Mouse (Mus musculus) urinary bladder, postnatal 10 days (tissue): ENCODE measurements around the gene Olfr447.

Experiments
- DNase-seq: peaks from one replicate; pipeline ENCODE4 v3.0.0; 2022; ENCODE audit warnings: low spot score

Gene Olfr447

DNA sequence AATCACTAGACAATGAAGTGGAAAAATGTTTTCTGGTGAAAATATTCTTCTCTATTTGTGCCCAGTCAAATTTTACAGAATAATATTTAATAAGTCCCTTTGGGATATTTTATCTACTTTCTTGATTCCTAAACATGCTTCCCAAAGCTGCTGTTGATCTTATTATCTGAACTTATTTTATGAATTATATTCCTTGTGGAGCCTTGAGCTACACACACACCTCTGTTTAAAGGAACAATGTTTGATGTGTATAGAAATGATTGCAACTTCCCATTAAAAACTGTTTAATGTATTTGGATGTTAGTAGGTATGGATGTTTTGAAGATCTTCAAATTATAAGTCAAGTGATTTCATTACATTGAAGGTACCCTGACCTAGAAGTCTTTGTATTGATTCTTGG lies at the start of gene Olfr447:
Gene Olfr447 (plus strand): TSS at position 301 of the 400 bp plus-strand sequence.
- no peak for DNase-seq

DNA sequence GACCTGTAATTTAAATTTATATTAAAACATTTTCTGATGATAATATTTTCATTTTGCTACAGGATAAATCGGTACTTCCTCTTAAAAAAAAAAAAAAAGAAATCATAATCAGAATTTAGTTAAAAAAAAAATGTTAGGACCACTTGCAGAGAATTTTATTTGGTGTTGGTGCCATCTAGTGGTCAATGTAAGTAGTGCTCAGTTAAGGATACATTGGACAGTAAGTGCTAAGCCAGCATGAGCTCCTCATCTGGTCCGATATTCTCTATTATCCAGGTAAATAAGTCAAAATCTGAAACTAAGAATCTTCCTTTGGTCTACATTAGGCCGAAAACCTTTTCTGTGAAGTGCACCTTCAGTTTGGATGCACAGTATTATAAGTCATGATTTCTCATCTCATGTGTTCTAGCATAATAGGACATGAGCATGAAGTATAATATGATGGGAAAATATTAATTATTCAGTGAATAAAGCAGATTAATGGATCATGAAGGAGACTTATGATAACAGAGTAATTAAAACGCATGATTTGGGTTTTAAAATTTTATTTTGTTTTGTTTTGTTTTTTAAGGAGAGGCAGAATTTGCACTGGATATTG lies 48.4 kb upstream of the Olfr447 start:
- DNase-seq = no peak

DNA sequence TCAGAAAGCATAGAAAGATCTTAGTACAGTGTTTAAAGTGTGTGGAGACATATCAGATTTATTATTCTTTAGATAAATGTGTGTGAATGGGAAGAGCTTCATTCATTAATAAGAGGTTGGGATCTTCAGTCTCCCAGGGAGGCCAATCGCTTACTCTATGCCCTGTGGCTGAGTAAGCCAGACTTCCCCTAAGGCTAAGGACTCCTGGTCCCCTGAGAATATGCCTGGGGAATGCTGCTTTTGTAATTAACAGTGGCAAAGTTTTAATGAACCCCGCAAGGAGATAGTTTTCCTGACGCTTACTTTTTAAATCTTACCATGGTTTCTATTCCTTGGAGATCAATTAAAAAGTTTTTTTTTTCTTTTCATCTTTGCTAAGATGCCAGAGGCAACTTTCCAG lies 39.0 kb upstream of the Olfr447 start:
- no peak for DNase-seq

DNA sequence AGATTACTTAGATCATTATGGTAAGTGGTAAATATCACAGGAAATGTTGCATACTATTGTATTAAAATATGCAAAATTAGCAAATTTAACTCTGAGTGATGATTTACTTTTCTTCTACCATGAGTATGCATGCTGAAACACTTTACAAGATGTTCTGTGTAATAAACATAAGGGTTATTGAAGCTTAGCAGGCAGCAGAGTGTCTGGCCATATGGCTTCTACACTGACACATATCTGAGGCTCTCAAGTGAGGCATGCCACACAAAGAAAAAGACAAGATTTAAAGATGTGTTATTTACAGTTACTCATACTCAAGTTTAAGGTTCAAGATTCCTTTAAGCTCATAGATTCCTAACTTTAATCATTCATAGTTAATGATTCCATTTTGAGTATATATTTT lies 32.4 kb upstream of the Olfr447 start:
- no peak for DNase-seq

DNA sequence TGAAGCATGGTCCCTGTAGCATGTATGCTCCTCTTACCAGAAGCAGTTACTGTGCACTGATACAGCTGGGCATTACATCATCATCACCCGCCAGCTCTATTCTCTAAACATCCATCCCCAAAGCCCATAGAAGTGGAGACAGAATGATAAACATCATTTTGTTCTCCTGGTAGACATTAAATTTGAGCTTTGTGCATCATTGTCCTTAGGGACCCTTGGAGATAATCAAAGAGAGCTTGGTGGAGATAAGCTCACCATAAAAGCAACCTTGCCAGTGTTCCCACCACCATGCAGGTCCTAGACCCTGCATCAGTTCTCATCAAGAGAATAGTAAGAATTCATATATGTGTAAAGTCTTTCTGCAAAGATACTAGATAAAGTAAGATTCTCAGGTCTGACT lies 18.5 kb upstream of the Olfr447 start, which contains the start of gene Olfr448:
Gene Olfr448 (plus strand): TSS at position 301 of the 400 bp plus-strand sequence.
- no peak for DNase-seq

DNA sequence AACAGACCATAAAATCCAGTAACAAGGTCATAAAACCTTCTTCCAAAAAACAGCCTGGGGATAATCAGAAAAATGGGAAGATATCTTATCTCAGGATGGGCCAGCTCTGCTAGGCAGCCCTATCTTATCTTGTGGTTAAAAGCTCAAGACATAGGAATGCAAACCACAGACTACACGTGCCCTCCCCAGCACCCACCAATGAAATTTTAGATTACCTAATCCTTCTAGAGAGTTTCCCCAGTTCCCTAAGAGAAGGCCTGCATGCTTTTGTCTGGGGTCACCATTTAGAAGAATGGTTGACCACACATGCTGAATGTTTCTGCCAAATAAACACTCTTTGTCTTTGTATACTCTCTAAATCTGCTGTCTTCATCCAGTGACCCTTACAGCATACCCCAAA lies 8.3 kb upstream of the Olfr447 start:
- no peak for DNase-seq

DNA sequence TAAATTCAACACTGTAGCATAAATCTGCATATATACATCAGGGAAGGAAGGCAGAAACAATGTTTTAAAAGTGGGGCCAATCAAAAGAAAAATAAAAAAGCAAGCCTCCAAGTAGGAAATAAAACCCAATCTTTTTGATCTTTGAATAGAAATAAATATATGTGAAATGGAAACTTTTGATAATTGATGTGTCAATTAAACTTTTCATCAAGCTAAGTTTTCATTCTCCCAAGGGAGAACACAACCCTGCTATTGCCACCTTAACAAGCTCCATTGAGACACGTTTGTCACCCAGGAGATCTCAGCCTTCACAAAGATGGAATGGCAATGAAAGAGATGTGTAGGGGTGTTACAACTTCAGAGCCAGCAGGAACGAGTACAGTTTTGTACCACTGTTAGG lies 12.4 kb downstream of the Olfr447 start, which contains the start of gene Olfr446:
Gene Olfr446 (plus strand): TSS at position 301 of the 400 bp plus-strand sequence.
- DNase-seq = no peak

DNA sequence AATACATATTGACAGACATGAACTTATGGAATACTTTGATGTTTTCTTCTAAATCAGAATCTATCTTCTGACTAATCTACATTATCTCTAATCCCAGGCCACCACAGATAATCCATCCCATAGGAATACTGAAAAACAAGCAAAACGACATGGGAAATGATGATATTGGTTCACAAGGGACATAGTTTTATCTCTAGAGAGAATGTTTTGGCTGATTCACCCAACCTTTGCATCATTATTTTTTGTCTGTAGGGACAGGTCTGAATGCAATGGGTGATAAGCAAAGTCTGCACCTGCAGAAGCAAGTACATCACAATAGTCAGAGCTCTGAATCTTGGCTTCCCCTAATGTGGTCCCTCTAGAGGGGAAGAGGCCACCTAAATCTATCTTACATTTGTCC lies 40.1 kb downstream of the Olfr447 start, which contains the start of gene Olfr444:
Gene Olfr444 (plus strand): TSS at position 301 of the 400 bp plus-strand sequence.
- DNase-seq = no peak
